Mouse (Mus musculus) left cerebral cortex, postnatal 36 days (tissue): Measurements from ENCODE around the gene Chst3. TPM values are rescaled to one million over a fixed set of nuclear protein-coding genes. Genes with fewer than 3 reads are reported as not detected.

Experiments
- microRNA-seq: library from miRNA; unstranded; fragments of <30 nt; microRNA quantifications from one replicate; pipeline ENCODE4 v1.2.0, GENCODE M21; 2022
- total RNA-seq, 2 experiments: library from RNA; stranded (reverse); gene quantifications; 2 replicates each; pipeline ENCODE4 v1.2.3; 2021

Gene Chst3
- total RNA-seq, 2 experiments from 2014 or later: 1.6 to 2.2 TPM

Small RNA genes lying within 50 kb of the gene (microRNA-seq; reads per million reads assigned to microRNA genes)
- gene Gm22117: not detected

Other genes with a start within 250 kb of the Chst3 start
- 10 to 100 TPM; 16.2 to 17.4 TPM for gene Ascc1, start 216.5 kb downstream of the Chst3 start, total RNA-seq
- 10 to 100 TPM; 62.0 to 66.6 TPM for gene Anapc16, start 216.1 kb downstream of the Chst3 start, total RNA-seq
- gene Spock2, start 113.0 kb downstream of the Chst3 start, total RNA-seq: 100 to 1,000 TPM; 562 to 569 TPM
- 1,000 to 10,000 TPM; 1,489 to 1,662 TPM for gene Psap, start 58.4 kb upstream of the Chst3 start, total RNA-seq
- gene Vsir, start 127.6 kb upstream of the Chst3 start, total RNA-seq: 10 to 100 TPM; 25.2 to 27.8 TPM
- gene Gm17455, start 180.5 kb upstream of the Chst3 start, total RNA-seq: not detected